In genomic region chr19:45579416-45579815, GRCm38 (mm10) we compare ENCODE assay signal across 18 mouse cellular contexts. TPM values are rescaled to one million over a fixed set of nuclear protein-coding genes. Genes with fewer than 3 reads are reported as not detected.
DNase-seq lines count a peak whose midpoint lies in the region; ATAC-seq and TF ChIP-seq lines count a peak whose summit lies in the region.
"Had no signal": no experiment of that assay in that cellular context is flagged by ENCODE, and none has a peak within 500 bp of the region (broad histone marks: within the 10 kb centered on the region; RNA-seq: fewer than 3 reads in every experiment).

No protein-coding gene starts in this region.

- 73% methylated on average over 7 of the region's 7 CpGs for WGBS in heart, embryonic 10.5 days
- WGBS in heart, embryonic 16.5 days: 65% methylated on average over 7 of the region's 7 CpGs

- H3K9ac ChIP-seq in heart, embryonic 16.5 days (ENCODE audit: low read length): no peak overlapping the region
- H3K9ac ChIP-seq: embryonic facial prominence, embryonic 12.5 days; forebrain, embryonic 15.5 days; limb, embryonic 12.5 days; liver, embryonic 12.5 days had no signal

- H3K27ac ChIP-seq in heart, embryonic 10.5 days: 0 out of 2 replicates have a peak overlapping the region, but pooled peaks have one; percentile 32
- no peak overlapping the region for H3K27ac ChIP-seq in heart, embryonic 16.5 days (ENCODE audit: low read length)
- H3K27ac ChIP-seq in left cerebral cortex, adult 2 months: no peak overlapping the region
- H3K27ac ChIP-seq: embryonic facial prominence, embryonic 12.5 days; forebrain, embryonic 15.5 days; liver, embryonic 12.5 days; stomach, postnatal 0 days had no signal

- 0 out of 2 replicates have a peak, but pooled peaks have one; percentile 14 for ATAC-seq in heart, embryonic 16.5 days (replicated peaks; ENCODE audit: extremely low read depth, insufficient read depth, low FRiP score)
- ATAC-seq: forebrain, embryonic 15.5 days; intestine, embryonic 16.5 days; liver, embryonic 12.5 days had no signal

- no peak for DNase-seq in heart, embryonic 10.5 days (ENCODE audit: low spot score)
- DNase-seq in heart, adult 8-10 months (ENCODE audit: low spot score): no peak
- DNase-seq in adrenal gland, adult 8-10 months: peak; percentile 41
- DNase-seq in adrenal gland, postnatal 10 days: peak; percentile 52
- DNase-seq in left cerebral cortex, adult 2 months (ENCODE audit: extremely low spot score in 1 of 2, low spot score in 2 of 2): no peak
- DNase-seq in cerebellum, adult 9-10 months: no peak
- DNase-seq: cerebellum, adult 9-11 months; gastrocnemius, postnatal 14 days; lung, adult 2 months had no signal

- no peak for TF ChIP-seq CTCF in left cerebral cortex, adult 2 months (IDR thresholded peaks at IDR 0.05)

- no peak overlapping the region for H3K4me3 ChIP-seq in heart, embryonic 10.5 days
- no peak overlapping the region for H3K4me3 ChIP-seq in heart, embryonic 16.5 days (ENCODE audit: low read length)
- H3K4me3 ChIP-seq in left cerebral cortex, adult 2 months: no peak overlapping the region
- H3K4me3 ChIP-seq: embryonic facial prominence, embryonic 12.5 days; erythroblast, embryonic 14.5 days; forebrain, embryonic 15.5 days; limb, embryonic 12.5 days; liver, embryonic 12.5 days; megakaryocyte, embryonic 14.5 days had no signal

- intact Hi-C loops in left cerebral cortex, adult 2 months (cut with DNase I): loop anchor here (10.0 kb wide), 1 partner anchor 435 kb away; no protein-coding TSS in a partner anchor

- no peak overlapping the region for H3K4me2 ChIP-seq in heart, embryonic 16.5 days (ENCODE audit: low read depth, low read length)
- H3K4me2 ChIP-seq: embryonic facial prominence, embryonic 12.5 days; forebrain, embryonic 15.5 days; limb, embryonic 12.5 days; liver, embryonic 12.5 days had no signal

- peaks cover 40% of the 10 kb centered on the region for H3K36me3 ChIP-seq in heart, embryonic 10.5 days
- H3K36me3 ChIP-seq in heart, embryonic 16.5 days (ENCODE audit: control insufficient read depth, insufficient read depth): peaks cover 15% of the 10 kb centered on the region

- peaks cover 77% of the 10 kb centered on the region for H3K4me1 ChIP-seq in heart, embryonic 10.5 days
- peaks cover 34% of the 10 kb centered on the region for H3K4me1 ChIP-seq in heart, embryonic 16.5 days (ENCODE audit: control insufficient read depth, insufficient read depth, low read length)
- H3K4me1 ChIP-seq: forebrain, embryonic 15.5 days had no signal

- H3K9me3 ChIP-seq in heart, embryonic 10.5 days: no peaks in the 10 kb centered on the region
- no peaks in the 10 kb centered on the region for H3K9me3 ChIP-seq in heart, embryonic 16.5 days (replicated peaks; ENCODE audit: control insufficient read depth, low read length)
- H3K9me3 ChIP-seq: embryonic facial prominence, embryonic 12.5 days; forebrain, embryonic 15.5 days; limb, embryonic 12.5 days; liver, embryonic 12.5 days had no signal

- H3K27me3 ChIP-seq in heart, embryonic 10.5 days (ENCODE audit: insufficient read depth, poor library complexity, severe bottlenecking): 0 out of 2 replicates have a peak, but pooled peaks cover 21% of the 10 kb centered on the region
- H3K27me3 ChIP-seq in heart, embryonic 16.5 days (ENCODE audit: control insufficient read depth, insufficient read depth, low read length): no peaks in the 10 kb centered on the region
- H3K27me3 ChIP-seq: embryonic facial prominence, embryonic 12.5 days; forebrain, embryonic 15.5 days; limb, embryonic 12.5 days; liver, embryonic 12.5 days; megakaryocyte, embryonic 14.5 days had no signal

RNA-seq across cellular contexts. Expression of gene Gm17018, which starts 19.0 kb away (rescaled TPM):
- 32.5 and 35.0 TPM in 2 replicates for polyA plus RNA-seq in heart, embryonic 10.5 days (2016; fragmentation: Nextera tagmentation; extraction: Ambion mirVana)
- 10 to 100 TPM; 19.3 to 29.4 (median 22.0) TPM for total RNA-seq in heart, adult 8-10 months (2022)
- 10 to 100 TPM; 34.3 to 43.0 (median 36.2) TPM for total RNA-seq in adrenal gland, adult 8-10 months (2022)
- 10 to 100 TPM; 21.0 to 22.5 TPM for total RNA-seq in adrenal gland, postnatal 10 days (2021)
- polyA plus RNA-seq in heart, embryonic 16.5 days (2015; fragmentation: Nextera tagmentation; extraction: Ambion mirVana): 32.0 and 33.8 TPM in 2 replicates
- 10 to 100 TPM; 76.2 to 79.1 TPM for total RNA-seq in left cerebral cortex, adult 2 months (2021)

RNA-seq across cellular contexts. Expression of gene Poll, which starts 19.1 kb away (rescaled TPM):
- 19.2 and 19.4 TPM in 2 replicates for polyA plus RNA-seq in heart, embryonic 10.5 days (2016; fragmentation: Nextera tagmentation; extraction: Ambion mirVana)
- 10 to 100 TPM; 10.8 to 12.1 (median 11.6) TPM for total RNA-seq in heart, adult 8-10 months (2022)
- 10 to 100 TPM; 15.2 to 18.4 (median 16.7) TPM for total RNA-seq in adrenal gland, adult 8-10 months (2022)
- total RNA-seq in adrenal gland, postnatal 10 days (2021): 10 to 100 TPM in 1 of 2 experiments, 1 to 10 TPM in 1; 9.0 to 10.7 TPM
- 13.4 and 14.5 TPM in 2 replicates for polyA plus RNA-seq in heart, embryonic 16.5 days (2015; fragmentation: Nextera tagmentation; extraction: Ambion mirVana)
- 10 to 100 TPM in 1 of 2 experiments, 1 to 10 TPM in 1; 9.7 to 10.3 TPM for total RNA-seq in left cerebral cortex, adult 2 months (2021)

Comparison
In these comparisons a context has a peak if more than half of its experiments do, and no peak if none do; other contexts are left out.
1. DNase-seq: peak in adrenal gland, adult 8-10 months (single experiment) and adrenal gland, postnatal 10 days (single experiment); none in heart, embryonic 10.5 days (single experiment), heart, adult 8-10 months (single experiment), left cerebral cortex, adult 2 months (0 of 2) and cerebellum, adult 9-10 months (single experiment).